Mouse (Mus musculus) embryonic stem cell, embryonic (primary cell): ENCODE results near the gene Ddx52.

ENCODE experiments used
- CTCF ChIA-PET, 4 experiments: fragments of 300-600 bp in 2 of 4; fragments of 350-600 bp in 2 of 4; sonication (Branson Sonifier 250); formaldehyde crosslinking; loops; one replicate each; lab custom pipeline; 2022; ENCODE audit warnings: inconsistent platforms in 2 of 4; lab: Charles Lee
- POLR2A ChIA-PET, 4 experiments: fragments of 300-600 bp in 2 of 4; fragments of 350-600 bp in 2 of 4; sonication (Branson Sonifier 250); formaldehyde crosslinking; loops; one replicate each; lab custom pipeline; 2022; ENCODE audit warnings: antibody characterized with exemption in 4 of 4, inconsistent platforms in 1 of 4; lab: Charles Lee

The Ddx52 gene

GRCm38 (mm10) chr11:83941950-83942840 is at the start of gene Ddx52:
TSS of gene Ddx52 (plus strand) at chr11:83942062.
- POLR2A ChIA-PET, result interaction anchor here in 3 of 4 experiments (0.6 to 3.8 kb wide), 36 partner anchors 8 to 525 kb away, joined by 3 to 29 read pairs (median 4); partner anchors contain the start of genes Hnf1b (in 2 of the 3), Synrg (in 2 of the 3), Heatr6 (in 1 of the 3) and Taf15 (in 1 of the 3)
- CTCF ChIA-PET, result interaction anchor here (0.6 to 1.7 kb wide), 8 partner anchors 14 to 192 kb away, joined by 3 to 4 read pairs (median 3); no protein-coding TSS in a partner anchor

DNA sequence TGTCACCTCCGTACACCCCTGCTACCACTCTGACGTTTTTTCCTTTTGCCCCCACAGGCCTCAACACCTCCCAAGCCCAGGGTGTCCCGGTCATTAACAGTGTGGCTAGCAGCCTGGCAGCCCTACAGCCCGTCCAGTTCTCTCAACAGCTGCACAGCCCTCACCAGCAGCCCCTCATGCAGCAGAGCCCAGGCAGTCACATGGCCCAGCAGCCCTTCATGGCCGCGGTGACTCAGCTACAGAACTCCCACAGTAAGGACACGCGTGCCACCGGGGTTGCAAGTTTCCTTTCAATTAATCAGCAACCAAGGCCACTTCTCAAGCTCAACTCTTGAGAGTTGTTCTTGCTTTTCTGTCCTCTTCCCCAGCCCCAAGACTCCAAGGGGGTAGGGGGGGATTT is 48.5 kb upstream of the Ddx52 start:
- POLR2A ChIA-PET, result interaction anchor here in 2 of 4 experiments (0.6 to 2.0 kb wide), 8 partner anchors 8 to 571 kb away, joined by 3 to 5 read pairs (median 3); partner anchors contain the start of gene Ddx52 (in 1 of the 2)
- CTCF ChIA-PET, result interaction anchor here in 2 of 4 experiments (0.5 to 1.6 kb wide), 4 partner anchors 17 to 91 kb away, joined by 3 to 5 read pairs (median 4); no protein-coding TSS in a partner anchor

GRCm38 (mm10) chr11:83896430-83897410 is 45.1 kb upstream of the Ddx52 start:
- CTCF ChIA-PET, result no interaction called here
- POLR2A ChIA-PET, result interaction anchor here in 2 of 4 experiments (0.6 to 1.0 kb wide), 2 partner anchors 32 to 33 kb away, joined by 3 read pairs; no protein-coding TSS in a partner anchor

DNA sequence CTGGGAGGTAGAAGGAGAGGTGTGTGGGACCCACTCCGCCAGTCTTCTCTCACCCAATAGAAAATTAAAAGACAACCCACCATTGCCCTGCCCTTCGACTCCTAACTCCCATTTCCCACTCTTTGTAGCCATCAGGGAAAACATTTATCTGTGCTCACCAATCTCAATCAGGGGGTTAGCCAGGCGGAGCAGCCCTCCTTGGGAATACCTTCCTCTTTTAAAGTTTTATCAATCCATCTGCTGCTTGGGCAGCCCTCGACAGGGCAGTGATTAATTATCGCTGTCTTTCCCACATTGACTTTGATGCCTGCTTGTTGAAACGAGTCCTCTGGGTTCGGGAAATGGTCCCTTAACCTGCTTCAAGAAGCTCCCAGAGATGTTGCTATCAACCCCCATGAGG is 44.3 kb upstream of the Ddx52 start:
- POLR2A ChIA-PET, result interaction anchor here in 2 of 4 experiments (0.5 to 0.6 kb wide), 2 partner anchors 33 to 157 kb away, joined by 3 read pairs; no protein-coding TSS in a partner anchor
- CTCF ChIA-PET, result no interaction called here

DNA sequence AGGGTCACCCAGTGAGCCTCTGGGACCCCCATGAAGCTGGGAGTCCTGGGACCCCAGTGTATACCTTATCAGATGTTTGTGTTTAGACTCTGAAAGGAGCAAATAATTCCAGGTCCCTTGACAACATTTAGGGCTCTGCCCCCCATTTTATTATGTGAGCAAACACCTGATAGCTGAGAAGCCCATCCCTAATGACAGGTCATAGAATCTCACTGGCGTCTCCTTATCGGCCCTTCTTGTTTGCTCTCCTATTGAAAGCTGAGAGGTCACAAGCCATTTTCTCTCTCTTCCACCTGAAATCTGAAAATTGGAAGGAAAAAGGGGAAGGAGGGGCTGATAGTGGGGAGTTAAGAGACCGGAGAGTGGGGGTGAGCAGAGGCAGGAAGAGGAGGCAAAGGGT is 39.0 kb upstream of the Ddx52 start:
- ChIA-PET CTCF (interaction anchor here in 1 of 4 experiments (0.6 kb wide), 1 partner anchor 102 kb away, joined by 3 read pairs; no protein-coding TSS in a partner anchor), POLR2A (interaction anchor here in 1 of 4 experiments (0.7 kb wide), 1 partner anchor 185 kb away, joined by 3 read pairs; no protein-coding TSS in a partner anchor)

GRCm38 (mm10) chr11:83905756-83906155 is 36.1 kb upstream of the Ddx52 start:
- ChIA-PET POLR2A (no interaction called here), CTCF (no interaction called here)

- ChIA-PET POLR2A (interaction anchor here in 2 of 4 experiments (1.5 to 1.9 kb wide), 2 partner anchors 24 to 43 kb away, joined by 3 to 5 read pairs; no protein-coding TSS in a partner anchor), CTCF (interaction anchor here in 1 of 4 experiments (1.3 kb wide), 1 partner anchor 18 kb away, joined by 4 read pairs; no protein-coding TSS in a partner anchor)
Measured at GRCm38 (mm10) chr11:83908376-83908775, 33.5 kb upstream of the Ddx52 start.

DNA sequence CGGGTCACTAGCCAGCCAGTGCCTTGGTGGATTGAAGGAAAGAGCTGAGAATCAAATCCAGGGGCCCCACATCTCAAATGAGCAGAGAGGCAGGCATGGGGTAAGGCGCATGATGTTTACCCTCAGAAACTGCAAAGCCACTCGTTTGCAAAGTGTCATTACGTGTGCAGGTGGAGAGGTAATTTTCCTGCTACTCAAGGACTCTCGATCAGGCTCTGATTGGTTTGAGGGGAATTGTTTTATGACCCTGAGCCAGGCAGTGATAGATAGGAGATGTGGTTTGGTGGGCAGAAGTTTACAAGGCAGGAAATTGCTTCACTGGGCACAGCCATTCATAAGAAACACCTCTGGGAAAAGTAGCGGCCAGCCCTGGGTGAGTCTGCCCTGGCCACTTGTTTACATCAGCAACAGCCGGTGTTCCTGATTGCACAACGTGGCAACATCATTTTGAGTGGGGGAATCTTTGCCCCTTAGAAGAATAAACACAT is 28.0 kb upstream of the Ddx52 start:
- ChIA-PET POLR2A (no interaction called here), CTCF (interaction anchor here in 1 of 4 experiments (2.5 kb wide), 1 partner anchor 13 kb away, joined by 7 read pairs; no protein-coding TSS in a partner anchor)

DNA sequence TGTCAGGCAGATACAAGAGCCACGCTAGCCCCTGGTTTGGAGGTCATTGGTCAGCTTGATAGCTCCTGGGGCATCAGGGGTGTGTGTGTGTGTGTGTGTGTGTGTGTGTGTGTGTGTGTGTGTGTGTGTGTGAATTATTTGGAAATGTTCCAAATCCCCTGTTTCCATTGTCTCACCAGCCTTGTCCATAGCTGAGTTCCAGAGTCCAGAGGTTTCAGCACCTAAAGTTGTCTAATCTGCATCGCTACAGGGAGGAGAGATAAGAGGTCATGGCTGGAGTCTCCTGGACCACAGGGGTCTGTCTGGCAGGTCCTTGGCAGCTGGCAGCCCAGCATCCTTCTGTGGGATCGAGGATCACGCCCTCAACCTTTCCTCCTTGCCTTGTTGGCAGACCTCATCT is 27.4 kb upstream of the Ddx52 start:
- CTCF ChIA-PET, result interaction anchor here in 1 of 4 experiments (2.5 kb wide), 1 partner anchor 12 kb away, joined by 7 read pairs; no protein-coding TSS in a partner anchor
- POLR2A ChIA-PET, result interaction anchor here in 1 of 4 experiments (0.7 kb wide), 1 partner anchor 1876 kb away, joined by 3 read pairs; no protein-coding TSS in a partner anchor

DNA sequence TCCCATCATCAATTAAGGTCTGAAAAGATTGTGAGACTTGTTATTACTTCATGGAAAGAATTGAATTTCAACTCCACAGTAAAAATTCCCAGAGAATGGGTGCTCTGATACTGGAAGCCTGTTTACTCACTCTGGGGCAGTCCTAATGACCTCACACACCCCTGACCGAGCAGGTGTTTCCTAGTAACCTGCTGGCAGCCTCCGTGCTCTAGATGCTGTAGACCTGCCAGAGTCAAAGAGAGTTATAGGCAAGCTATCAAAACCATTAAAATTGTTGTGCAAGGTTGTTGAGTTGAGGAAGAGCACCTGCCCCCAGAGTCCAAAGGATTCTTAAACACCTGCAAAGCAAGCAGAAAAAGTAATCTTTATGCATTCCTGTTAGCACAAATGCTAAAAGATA is 19.3 kb upstream of the Ddx52 start:
- ChIA-PET POLR2A (interaction anchor here in 1 of 4 experiments (0.7 kb wide), 1 partner anchor 267 kb away, joined by 3 read pairs; no protein-coding TSS in a partner anchor), CTCF (no interaction called here)

DNA sequence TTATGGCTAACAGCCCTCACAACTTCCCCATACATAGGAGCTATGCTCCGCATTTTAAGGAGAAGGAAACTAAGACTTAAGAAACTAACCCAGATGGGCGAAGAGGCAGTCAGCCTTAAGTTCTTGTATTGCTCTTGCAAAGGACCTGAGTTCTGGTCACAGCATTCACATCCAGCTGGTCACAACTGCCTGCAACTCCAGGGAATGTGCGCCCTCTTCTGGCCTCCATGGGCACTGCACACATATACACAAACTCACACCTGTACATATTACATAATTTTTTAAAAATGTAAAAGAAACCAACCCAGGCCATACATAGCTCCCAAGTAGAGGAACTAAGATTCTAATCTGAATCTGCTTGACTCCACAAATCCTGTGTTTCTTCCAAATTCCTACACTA is 14.8 kb upstream of the Ddx52 start:
- CTCF ChIA-PET, result interaction anchor here (0.6 to 2.6 kb wide), 41 partner anchors 9 to 917 kb away, joined by 3 to 12 read pairs (median 4); partner anchors contain the start of gene Ddx52 (in 2 of the 4)
- POLR2A ChIA-PET, result interaction anchor here in 3 of 4 experiments (0.6 to 1.1 kb wide), 8 partner anchors 18 to 204 kb away, joined by 3 to 4 read pairs (median 3); no protein-coding TSS in a partner anchor

- POLR2A ChIA-PET, result interaction anchor here in 3 of 4 experiments (0.5 to 1.6 kb wide), 8 partner anchors 9 to 424 kb away, joined by 3 to 6 read pairs (median 3); partner anchors contain the start of genes Ddx52 (in 2 of the 3) and Synrg (in 1 of the 3)
- CTCF ChIA-PET, result interaction anchor here in 3 of 4 experiments (0.6 to 0.7 kb wide), 3 partner anchors 65 to 148 kb away, joined by 3 read pairs; no protein-coding TSS in a partner anchor
Measured at GRCm38 (mm10) chr11:83932506-83933106, 9.3 kb upstream of the Ddx52 start.

- ChIA-PET CTCF (interaction anchor here in 3 of 4 experiments (0.5 to 0.6 kb wide), 3 partner anchors 66 to 149 kb away, joined by 3 read pairs; no protein-coding TSS in a partner anchor), POLR2A (interaction anchor here in 3 of 4 experiments (0.6 to 1.6 kb wide), 6 partner anchors 8 to 425 kb away, joined by 3 to 6 read pairs (median 3); partner anchors contain the start of genes Ddx52 (in 2 of the 3) and Synrg (in 1 of the 3))
Measured at GRCm38 (mm10) chr11:83933376-83933775, 8.5 kb upstream of the Ddx52 start.

- ChIA-PET POLR2A (interaction anchor here in 1 of 4 experiments (0.6 to 1.0 kb wide), 2 partner anchors 64 to 479 kb away, joined by 3 to 5 read pairs; no protein-coding TSS in a partner anchor), CTCF (interaction anchor here in 2 of 4 experiments (0.8 to 1.4 kb wide), 4 partner anchors 9 to 152 kb away, joined by 3 to 6 read pairs (median 3); no protein-coding TSS in a partner anchor)
Measured at GRCm38 (mm10) chr11:83935986-83936665, 5.7 kb upstream of the Ddx52 start.

DNA sequence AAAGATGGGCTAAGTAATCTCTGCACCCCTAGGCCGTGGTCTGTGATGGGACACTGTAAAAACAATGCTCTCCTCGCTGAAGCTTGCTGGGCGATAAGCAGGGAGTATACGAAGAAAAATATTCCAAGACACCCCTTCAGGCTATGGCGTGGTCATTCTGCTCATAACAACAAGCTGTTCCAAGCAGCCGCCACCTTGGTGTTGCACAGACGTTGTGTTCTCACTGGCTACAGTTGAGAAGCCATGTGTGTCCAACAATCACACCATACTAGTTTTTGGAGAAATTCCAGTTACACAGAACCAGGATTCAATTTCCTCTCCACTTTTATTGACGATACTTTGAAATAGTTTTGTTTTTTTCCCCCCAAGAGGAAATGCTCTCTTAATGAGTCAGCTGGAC is 3.3 kb upstream of the Ddx52 start:
- CTCF ChIA-PET, result interaction anchor here in 1 of 4 experiments (1.0 kb wide), 1 partner anchor 93 kb away, joined by 3 read pairs; no protein-coding TSS in a partner anchor
- POLR2A ChIA-PET, result interaction anchor here in 1 of 4 experiments (1.8 kb wide), 1 partner anchor 14 kb away, joined by 4 read pairs; no protein-coding TSS in a partner anchor

DNA sequence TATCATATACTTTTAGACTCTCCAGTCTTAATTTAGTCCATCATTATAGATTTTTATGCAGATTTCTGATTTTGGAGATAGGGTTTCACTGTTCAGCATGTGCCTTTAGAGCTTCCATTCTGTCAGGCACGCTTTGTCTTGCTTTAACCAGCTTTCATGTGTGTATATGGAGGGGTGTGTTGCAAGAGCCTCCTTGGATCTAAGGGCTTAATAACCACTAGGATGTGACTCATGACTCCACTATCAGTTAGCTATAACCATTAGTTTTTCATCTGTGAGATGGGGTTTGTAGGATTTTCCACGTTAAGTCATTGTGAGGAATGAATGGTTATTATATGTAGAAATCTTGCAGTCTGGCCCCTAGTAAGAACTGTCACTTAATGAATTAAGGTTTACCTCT is 15.0 kb downstream of the Ddx52 start:
- CTCF ChIA-PET, result no interaction called here
- POLR2A ChIA-PET, result no interaction called here
